Mouse (Mus musculus) small intestine, adult 2 months (tissue): ENCODE results near the gene Fank1.

Source experiments
- CTCF ChIP-seq: fragments of 200-500 bp; IDR thresholded peaks from 2 replicates; pipeline ENCODE4 v1.5.1; 2012; ENCODE audit warnings: low read depth, mild to moderate bottlenecking, control low read depth, inconsistent platforms, low read length, moderate library complexity, mixed read lengths; ENCODE audit not compliant: insufficient replicate concordance, insufficient read length; ENCODE audit errors: extremely low read depth
- POLR2A ChIP-seq: fragments of 200-500 bp; IDR thresholded peaks from 2 replicates; pipeline ENCODE4 v1.6.1; 2012; ENCODE audit warnings: low read depth, mild to moderate bottlenecking, control low read depth, inconsistent platforms, low read length, moderate library complexity

- no peak for TF ChIP-seq CTCF
- TF ChIP-seq POLR2A: no peak
These were observed 12.2 kb upstream of the Fank1 start for GRCm38 (mm10) chr7:133764425-133764824.
